Mouse (Mus musculus): Measurements from ENCODE around the gene Nbeal2. TPM values are rescaled to one million over a fixed set of nuclear protein-coding genes. Genes with fewer than 3 reads are reported as not detected.

Nbeal2 gene
- total RNA-seq, 2 experiments from 2014 or later, result 13.4 to 18.9 TPM

DNA sequence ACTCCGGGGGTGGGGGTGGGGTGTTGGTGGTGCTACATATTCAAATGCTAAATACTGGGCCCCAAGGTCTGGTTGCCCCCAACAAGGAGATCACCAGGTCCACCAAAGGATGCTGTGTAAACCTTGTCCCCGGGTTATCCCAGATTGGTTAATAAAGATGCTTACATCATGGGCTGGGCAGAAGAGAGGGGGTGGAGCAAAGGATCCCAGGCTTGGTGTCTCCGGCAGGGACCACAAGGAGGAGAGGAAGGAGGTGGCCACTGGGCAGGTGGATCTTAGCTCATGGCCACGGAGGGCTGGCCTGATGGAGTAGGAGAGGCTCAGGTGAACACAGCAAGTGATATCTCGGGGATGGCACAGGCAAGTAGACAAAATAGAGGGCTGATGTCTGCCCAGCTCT lies 24.9 kb upstream of the Nbeal2 start:
- DNase-seq (ENCODE audit: low spot score in 2 of 2), result no peak

DNA sequence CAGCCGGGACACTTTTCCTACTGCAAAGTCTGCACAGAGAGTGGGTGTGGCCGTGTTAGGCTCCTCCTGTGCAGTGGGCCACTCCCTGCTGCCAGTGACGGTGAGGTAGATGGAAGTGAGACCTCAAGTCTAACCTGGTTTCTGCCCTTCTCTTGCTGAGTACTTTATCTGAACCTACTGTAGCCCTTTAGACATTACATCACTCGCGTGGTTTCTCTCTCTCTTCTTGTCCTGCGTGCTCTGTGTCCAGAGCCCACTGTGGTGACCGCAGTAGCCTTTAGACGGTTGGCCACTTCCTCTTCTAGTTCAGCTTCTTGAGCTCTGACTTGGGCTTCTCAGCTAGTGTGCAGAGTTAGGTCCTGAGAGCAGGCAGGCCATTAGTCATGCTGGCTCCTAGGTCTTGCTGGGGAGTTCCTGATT lies 22.5 kb upstream of the Nbeal2 start:
- no peak for DNase-seq (ENCODE audit: low spot score in 2 of 2)

DNA sequence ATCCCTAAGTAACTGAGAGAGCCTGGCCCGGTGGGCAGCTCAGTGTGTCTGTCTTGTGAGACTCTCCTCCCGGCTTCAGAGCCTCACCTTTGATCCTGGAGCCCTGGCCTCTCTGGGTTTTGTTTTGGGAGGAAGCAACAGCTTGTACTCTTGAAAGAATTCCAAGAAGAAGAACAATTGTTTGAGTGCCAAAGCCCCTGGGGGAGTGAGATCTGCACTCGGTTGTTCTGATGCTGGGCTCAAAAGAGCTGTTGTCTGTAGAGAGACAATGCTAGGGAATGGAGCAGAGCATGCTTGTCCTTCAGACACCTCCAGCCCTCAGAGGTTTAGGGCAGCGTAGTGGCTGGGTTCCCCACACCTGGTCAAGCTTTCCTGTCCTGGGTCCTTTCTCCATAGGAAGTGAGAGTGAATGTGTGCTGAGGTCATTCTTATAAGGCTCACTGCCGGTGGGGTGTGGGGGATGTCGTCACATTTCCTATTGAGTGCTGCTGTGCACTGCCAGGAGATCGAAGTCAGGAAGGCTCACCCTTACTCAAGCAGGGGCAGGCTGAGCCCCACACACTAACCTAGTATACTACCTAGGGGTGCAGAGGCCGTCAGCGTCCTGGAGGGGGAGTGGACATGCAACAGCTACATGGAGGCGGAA lies 19.3 kb upstream of the Nbeal2 start:
- DNase-seq (ENCODE audit: low spot score in 2 of 2), result peak in 1 of 2 experiments; percentile 56

DNA sequence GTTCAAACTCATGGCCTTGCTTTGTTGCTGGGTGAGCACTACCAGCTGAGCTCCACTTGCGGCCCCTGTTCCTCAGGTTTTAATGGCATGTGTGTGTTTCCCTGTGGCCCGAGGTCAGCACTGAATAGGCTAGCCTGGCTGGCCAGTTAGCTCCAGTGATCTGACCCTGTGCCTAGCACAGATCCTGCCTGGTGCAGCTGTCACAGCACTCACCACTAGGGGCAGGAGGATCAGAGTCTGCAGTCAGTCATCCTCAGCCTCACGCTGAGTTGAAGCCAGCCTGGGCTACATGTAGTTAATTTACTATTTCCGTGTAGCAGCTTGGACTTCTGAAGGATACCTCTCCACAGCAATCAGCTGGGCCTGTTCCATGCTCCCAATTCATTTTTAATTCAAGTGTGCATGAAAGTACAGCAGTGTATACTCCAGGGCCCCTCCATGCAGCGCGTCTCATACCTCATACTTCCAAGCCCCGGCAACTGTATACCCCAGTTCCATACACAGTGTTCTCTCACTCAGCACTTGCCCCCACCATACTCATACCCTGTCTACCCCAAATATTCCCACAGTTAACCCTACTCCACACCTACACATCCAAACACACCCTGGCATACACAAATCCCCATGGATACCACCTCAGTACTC lies 18.6 kb upstream of the Nbeal2 start:
- peak in 1 of 2 experiments; percentile 64 for DNase-seq (ENCODE audit: low spot score in 2 of 2)

DNA sequence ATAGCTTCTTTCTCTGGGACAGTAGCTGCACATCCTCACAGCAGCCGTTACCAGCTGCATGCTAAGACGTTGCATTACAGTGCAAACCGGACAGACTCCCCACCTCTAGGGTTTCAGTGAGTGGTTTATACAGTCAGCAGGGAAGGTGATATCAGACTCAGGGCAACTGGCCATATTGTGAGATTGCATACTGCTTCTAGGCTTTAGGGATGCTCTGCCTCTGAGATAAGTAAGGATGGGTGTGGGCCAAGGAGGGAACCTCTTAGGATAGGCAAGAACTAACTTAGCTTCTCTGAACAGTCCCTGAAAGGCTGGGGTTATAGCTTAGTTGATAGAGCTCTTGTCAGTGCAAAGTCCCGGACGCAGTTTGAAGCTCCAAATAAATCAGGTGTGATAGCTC lies 15.8 kb upstream of the Nbeal2 start:
- no peak for DNase-seq (ENCODE audit: low spot score in 2 of 2)

DNA sequence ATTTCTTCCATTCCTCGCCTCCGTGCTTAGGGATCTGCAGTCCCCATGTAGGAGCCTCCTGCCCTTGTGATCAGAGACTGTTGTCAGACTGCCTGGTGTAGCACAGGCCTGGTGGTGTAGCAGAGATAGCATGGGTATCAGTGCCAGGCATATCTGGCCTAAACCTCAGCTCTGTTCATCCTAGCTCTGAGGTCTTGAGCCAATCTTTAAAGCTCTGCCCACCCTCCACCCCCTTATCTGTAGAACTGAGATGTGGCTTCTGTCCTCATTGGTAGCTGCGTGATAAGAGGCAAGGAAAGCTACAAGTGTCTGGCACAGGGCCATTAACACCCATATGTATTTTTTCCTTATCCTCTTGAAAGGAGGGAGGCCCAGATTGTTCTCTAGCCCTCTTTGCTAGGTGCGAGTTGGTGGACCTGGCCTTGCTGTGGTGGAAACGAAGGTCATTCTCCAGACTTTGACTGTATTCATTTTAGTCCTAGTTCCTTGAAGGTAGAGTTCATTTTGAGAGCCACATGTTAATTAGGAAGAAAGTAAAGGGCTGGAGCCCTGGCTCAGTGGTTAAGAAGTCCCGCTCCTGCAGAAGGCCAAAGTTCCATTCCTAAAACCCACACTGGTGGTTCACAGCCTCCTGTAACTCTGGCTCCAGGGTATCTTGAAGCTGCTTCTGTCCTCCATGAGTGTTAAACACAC lies 14.8 kb upstream of the Nbeal2 start:
- DNase-seq (ENCODE audit: low spot score in 2 of 2), result no peak

GRCm38 (mm10) chr9:110667219-110667836 lies 13.4 kb upstream of the Nbeal2 start:
- DNase-seq (ENCODE audit: low spot score in 2 of 2), result no peak

DNA sequence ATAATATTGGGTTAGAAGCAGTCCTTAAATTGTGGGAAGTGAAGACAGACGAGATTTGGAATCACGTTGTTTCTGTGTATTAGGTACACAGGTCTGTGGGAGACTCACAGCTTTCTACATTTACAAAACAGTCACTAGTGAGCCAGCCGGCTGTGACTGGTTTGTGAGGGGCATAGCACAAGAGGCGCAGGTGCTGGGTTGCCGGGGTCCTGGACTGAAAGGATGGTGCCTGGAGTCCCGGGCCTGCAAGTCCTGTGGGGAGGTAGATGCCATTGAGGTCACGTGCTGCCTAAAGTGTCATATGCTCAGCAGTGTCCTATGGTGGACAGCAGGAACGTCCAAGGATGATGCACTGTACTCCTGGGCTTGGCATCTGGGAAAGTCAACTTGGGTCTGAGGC lies 12.4 kb upstream of the Nbeal2 start:
- DNase-seq (ENCODE audit: low spot score in 2 of 2), result no peak

GRCm38 (mm10) chr9:110665912-110666311 lies 12.0 kb upstream of the Nbeal2 start:
- DNase-seq (ENCODE audit: low spot score in 2 of 2), result no peak

- DNase-seq (ENCODE audit: low spot score in 2 of 2), result no peak
Measured at GRCm38 (mm10) chr9:110662844-110663243, 8.9 kb upstream of the Nbeal2 start.

DNA sequence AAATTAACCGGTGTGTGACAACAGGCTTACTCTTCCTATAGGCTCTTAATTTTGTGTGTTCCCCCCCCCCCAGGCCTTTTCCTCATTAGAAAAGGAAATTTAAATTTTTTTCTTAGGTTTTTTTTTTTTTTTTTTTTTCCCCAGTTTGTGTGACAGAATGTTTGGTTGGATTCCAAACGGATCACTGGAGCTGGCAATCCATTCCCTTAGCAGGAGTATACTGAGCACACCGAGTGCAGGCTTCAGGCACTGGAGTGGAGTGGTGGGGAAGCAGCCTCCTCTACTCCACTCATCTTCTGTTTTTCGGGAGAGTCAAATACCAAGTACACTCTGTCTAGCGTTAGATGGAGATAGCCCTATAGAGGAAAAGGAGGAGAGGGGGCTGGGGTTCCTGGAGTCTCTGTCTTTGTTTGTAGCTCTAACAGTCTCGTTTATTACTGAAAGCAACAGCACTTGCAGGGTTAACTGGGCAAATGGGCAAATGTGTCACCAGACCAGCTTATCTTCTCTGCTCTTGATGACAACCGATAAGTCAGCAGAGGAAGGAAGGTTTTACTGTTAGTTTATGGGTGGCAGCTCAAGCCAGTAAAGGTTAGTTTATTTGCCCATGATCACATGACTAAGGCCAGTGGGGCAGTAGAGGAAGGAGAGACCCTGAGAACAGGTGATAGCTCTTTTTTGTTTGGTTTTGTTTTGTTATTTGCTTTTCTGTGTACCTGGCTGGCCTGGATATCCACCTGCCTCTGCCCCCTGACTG lies 7.1 kb upstream of the Nbeal2 start:
- no peak for DNase-seq (ENCODE audit: low spot score in 2 of 2)

DNA sequence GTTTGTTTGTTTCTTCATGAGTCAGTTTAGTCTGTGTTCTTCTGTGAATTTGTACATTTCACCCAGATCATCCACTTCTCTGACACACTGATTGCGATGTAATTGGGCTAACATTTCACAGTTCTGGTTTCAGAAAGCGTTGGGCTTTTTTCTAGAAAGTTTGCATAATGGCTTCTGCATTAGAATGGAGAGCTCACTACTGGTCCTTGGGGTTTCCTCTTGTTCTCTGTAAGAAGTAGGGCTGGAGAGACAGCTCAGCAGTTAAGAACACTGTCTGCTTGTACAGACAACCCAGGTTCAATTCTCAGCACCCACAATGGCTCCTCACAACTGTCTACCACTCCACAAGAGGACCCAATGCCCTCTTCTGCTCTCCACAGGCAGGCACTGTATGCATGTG lies 6.2 kb upstream of the Nbeal2 start:
- no peak for DNase-seq (ENCODE audit: low spot score in 2 of 2)

GRCm38 (mm10) chr9:110659521-110659920 lies 5.6 kb upstream of the Nbeal2 start:
- DNase-seq (ENCODE audit: low spot score in 2 of 2), result no peak

DNA sequence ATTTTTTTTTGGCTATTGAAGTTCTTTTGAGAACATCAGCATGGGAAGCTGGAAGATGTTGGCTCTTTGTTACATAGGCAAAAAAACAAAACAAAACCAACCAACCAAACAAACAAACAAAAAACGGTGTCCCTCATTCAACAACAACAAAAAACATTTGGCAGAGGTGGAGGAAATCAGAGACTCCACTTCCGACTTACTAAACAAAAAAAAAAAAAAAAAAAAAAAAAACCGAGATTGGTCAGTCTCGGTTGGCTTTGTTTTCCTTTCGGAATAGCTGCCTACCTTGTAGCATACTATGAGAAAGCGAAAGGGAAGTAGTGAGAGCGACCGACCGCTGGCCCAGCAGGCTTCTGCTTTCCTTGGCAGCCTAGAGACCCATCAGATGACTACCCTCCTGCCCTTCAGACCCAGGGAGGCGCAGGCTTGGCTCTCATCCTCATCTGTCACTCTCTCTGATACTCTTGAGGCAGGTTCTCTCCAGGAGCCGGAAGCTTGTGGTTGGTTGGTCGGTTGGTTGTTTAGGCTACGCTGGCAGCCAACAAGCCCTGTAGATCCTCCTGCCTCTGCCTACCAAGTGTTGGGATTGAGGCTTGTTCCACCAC lies 3.6 kb upstream of the Nbeal2 start:
- DNase-seq (ENCODE audit: low spot score in 2 of 2), result no peak

DNA sequence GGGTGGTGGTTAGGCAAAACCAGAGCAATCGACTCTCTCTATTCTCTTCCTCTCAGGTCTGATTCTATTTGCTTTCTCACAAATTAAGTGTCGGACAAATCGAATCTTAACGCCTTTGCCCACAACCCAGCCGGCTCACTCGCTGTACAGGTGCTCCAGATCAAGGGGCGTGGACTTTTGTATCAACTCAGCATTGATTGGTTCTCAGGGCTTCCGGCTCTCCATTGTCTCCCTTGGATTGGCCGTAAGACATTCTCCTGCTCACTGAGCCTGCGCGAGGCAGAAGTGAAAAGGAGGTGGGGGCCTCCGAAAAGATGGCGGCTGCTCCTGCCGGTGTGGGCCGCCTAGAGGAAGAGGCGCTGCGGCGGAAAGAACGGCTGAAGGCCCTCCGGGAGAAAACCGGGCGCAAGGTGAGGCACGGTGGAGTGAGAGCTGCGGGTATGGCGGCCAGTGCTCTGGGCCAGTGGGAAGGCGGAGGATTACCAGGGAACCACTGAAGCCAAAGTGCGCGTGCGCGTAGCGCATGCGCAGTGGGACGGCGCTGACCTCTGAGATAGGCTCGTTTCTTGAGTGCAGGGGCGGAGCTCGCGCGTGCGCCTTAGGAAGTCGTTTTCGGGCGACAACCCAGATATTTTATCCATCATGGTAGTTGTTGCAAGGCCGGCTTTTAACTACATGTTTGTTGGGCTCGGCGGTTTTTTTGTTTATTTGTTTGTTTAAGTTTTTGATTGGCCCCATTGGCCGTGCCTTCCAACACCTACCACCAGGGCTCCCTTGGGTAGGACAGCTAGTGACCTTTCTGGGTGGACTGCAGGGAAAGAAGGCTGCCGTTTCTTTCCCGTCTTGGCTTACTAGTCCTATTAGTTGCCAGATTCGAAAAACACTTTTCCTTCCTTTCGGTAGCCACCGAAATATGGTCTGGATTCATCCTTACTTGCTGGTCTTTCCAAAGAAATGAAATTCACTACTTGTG lies 2.6 kb upstream of the Nbeal2 start, which contains the start of gene Ccdc12:
Ccdc12 (plus strand) TSS at position 255 of the 973 bp plus-strand sequence.
- peak; percentile 95 to 97 for DNase-seq (ENCODE audit: low spot score in 2 of 2)

- no peak for DNase-seq (ENCODE audit: low spot score in 2 of 2)
Measured at GRCm38 (mm10) chr9:110655651-110656007, 1.7 kb upstream of the Nbeal2 start.

- DNase-seq (ENCODE audit: low spot score in 2 of 2), result no peak
Measured at GRCm38 (mm10) chr9:110654726-110655650, 1.0 kb upstream of the Nbeal2 start.

DNA sequence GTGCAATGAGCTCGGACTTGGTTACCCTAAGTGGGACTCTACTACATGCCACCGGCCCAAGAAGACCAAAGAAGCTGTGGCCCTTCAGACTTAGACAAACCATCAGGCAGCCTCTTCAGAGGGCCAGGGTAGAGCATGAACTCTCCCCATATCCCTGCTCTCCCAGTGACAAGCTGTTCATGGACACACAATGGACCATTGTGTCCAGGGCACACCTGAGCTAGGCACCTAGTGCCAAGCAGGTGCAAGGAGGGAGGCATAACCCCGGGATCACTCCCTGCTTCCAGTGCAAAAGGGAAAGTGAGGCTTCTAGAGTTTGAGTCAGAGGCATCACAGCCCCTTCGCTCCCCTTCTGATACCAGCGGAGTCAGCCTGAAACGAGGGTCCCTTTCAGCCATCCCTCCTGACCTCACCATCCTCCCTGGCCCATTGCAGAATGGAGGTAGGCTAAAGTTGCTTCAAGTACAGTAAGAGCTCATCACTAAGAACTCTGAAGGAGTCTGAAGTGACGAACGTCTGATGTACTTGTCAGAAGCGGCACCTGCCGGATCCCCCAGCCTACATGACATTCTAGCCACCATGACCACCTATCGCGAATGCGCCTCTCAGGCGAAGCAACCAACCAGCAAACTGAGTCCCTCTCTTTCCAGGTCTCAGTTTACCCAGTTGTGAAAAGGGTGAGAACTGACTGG lies 852 bp downstream of the Nbeal2 start:
- DNase-seq (ENCODE audit: low spot score in 2 of 2), result no peak
